Mouse (Mus musculus): ENCODE results near the gene Sema3f. TPM values are rescaled to one million over a fixed set of nuclear protein-coding genes. Genes with fewer than 3 reads are reported as not detected.

The Sema3f gene
- 1.4 TPM for polyA plus RNA-seq (2012; fragmentation: generic; extraction: Trizol)

GRCm38 (mm10) chr9:107709697-107710483, at the start of gene Sema3f:
Gene Sema3f (minus strand): TSS chr9:107710475.
- Histone ChIP-seq H3K79me2 (ENCODE audit: control insufficient read depth, insufficient read depth) (no peaks in the 10 kb centered on the region), H3K4me2 (ENCODE audit: low read depth) (peak within 1 kb of the TSS; percentile 77), H3K27me3 (ENCODE audit: control insufficient read depth, insufficient read depth, insufficient read length) (peaks cover 59% of the 10 kb centered on the region), H3K36me3 (ENCODE audit: control insufficient read depth, insufficient read depth) (no peaks in the 10 kb centered on the region), H3K4me3 (no peak within 1 kb of the TSS), H3ac (ENCODE audit: control insufficient read depth, insufficient read length) (peak within 1 kb of the TSS; percentile 19)
- TF ChIP-seq MYOD1 (IDR thresholded peaks at IDR 0.05; ENCODE audit: control insufficient read depth in 1 of 3, insufficient read length in 2 of 3, low read depth in 2 of 3) (peak in 1 of 3 experiments; percentile 81), E2F4 (IDR thresholded peaks at IDR 0.05; ENCODE audit: insufficient read depth) (no peak), MYOG (IDR thresholded peaks at IDR 0.05; ENCODE audit: control insufficient read depth in 1 of 3, insufficient read depth in 1 of 3, insufficient read length in 2 of 3, low read depth in 2 of 3) (peak in 1 of 3 experiments; percentile 46), POLR2A (IDR thresholded peaks at IDR 0.05; ENCODE audit: insufficient read length, low read depth) (peak; percentile 21)

- Histone ChIP-seq H3K4me2 (ENCODE audit: low read depth) (no peak overlapping the region), H3K79me2 (ENCODE audit: control insufficient read depth, insufficient read depth) (peaks cover 6% of the 10 kb centered on the region), H3K4me3 (no peak overlapping the region), H3K27me3 (ENCODE audit: control insufficient read depth, insufficient read depth, insufficient read length) (no peaks in the 10 kb centered on the region), H3ac (ENCODE audit: control insufficient read depth, insufficient read length) (no peak overlapping the region), H3K36me3 (ENCODE audit: control insufficient read depth, insufficient read depth) (peaks cover 92% of the 10 kb centered on the region)
- TF ChIP-seq MYOG (IDR thresholded peaks at IDR 0.05; ENCODE audit: control insufficient read depth in 1 of 3, insufficient read depth in 1 of 3, insufficient read length in 2 of 3, low read depth in 2 of 3) (no peak), USF1 (IDR thresholded peaks at IDR 0.05; ENCODE audit: low read depth) (no peak), SRF (IDR thresholded peaks at IDR 0.05; ENCODE audit: control insufficient read depth, insufficient read length, low read depth) (no peak), TCF3 (IDR thresholded peaks at IDR 0.05; ENCODE audit: insufficient read length, low read depth) (no peak), TCF12 (IDR thresholded peaks at IDR 0.05; ENCODE audit: insufficient read depth, poor library complexity, severe bottlenecking) (no peak), POLR2AphosphoS2 (IDR thresholded peaks at IDR 0.05; ENCODE audit: insufficient read length, low read depth) (no peak), REST (IDR thresholded peaks at IDR 0.05; ENCODE audit: insufficient read depth, insufficient read length) (no peak), MAX (IDR thresholded peaks at IDR 0.05; ENCODE audit: low read depth) (no peak), E2F4 (IDR thresholded peaks at IDR 0.05; ENCODE audit: insufficient read depth) (no peak), POLR2A (IDR thresholded peaks at IDR 0.05; ENCODE audit: insufficient read length, low read depth) (no peak), MYOD1 (IDR thresholded peaks at IDR 0.05; ENCODE audit: control insufficient read depth in 1 of 3, insufficient read length in 2 of 3, low read depth in 2 of 3) (no peak), CEBPB (IDR thresholded peaks at IDR 0.05; ENCODE audit: insufficient read depth, poor library complexity, severe bottlenecking) (no peak)
Measured at GRCm38 (mm10) chr9:107759593-107759992, 49.3 kb upstream of the Sema3f start.

GRCm38 (mm10) chr9:107750378-107750777, 40.1 kb upstream of the Sema3f start:
- no peak for TF ChIP-seq TCF3 (IDR thresholded peaks at IDR 0.05; ENCODE audit: insufficient read length, low read depth)
- no peak for TF ChIP-seq POLR2AphosphoS2 (IDR thresholded peaks at IDR 0.05; ENCODE audit: insufficient read length, low read depth)
- no peak for TF ChIP-seq MAX (IDR thresholded peaks at IDR 0.05; ENCODE audit: low read depth)
- no peak for TF ChIP-seq CEBPB (IDR thresholded peaks at IDR 0.05; ENCODE audit: insufficient read depth, poor library complexity, severe bottlenecking)
- TF ChIP-seq USF1 (IDR thresholded peaks at IDR 0.05; ENCODE audit: low read depth) = no peak
- TF ChIP-seq E2F4 (IDR thresholded peaks at IDR 0.05; ENCODE audit: insufficient read depth) = no peak
- TF ChIP-seq TCF12 (IDR thresholded peaks at IDR 0.05; ENCODE audit: insufficient read depth, poor library complexity, severe bottlenecking) = no peak
- no peak for TF ChIP-seq REST (IDR thresholded peaks at IDR 0.05; ENCODE audit: insufficient read depth, insufficient read length)
- TF ChIP-seq MYOG (IDR thresholded peaks at IDR 0.05; ENCODE audit: control insufficient read depth in 1 of 3, insufficient read depth in 1 of 3, insufficient read length in 2 of 3, low read depth in 2 of 3) = no peak
- Histone ChIP-seq H3K27me3 (ENCODE audit: control insufficient read depth, insufficient read depth, insufficient read length) (no peaks in the 10 kb centered on the region), H3ac (ENCODE audit: control insufficient read depth, insufficient read length) (no peak overlapping the region), H3K4me3 (no peak overlapping the region), H3K79me2 (ENCODE audit: control insufficient read depth, insufficient read depth) (no peaks in the 10 kb centered on the region), H3K36me3 (ENCODE audit: control insufficient read depth, insufficient read depth) (peaks cover 87% of the 10 kb centered on the region), H3K4me2 (ENCODE audit: low read depth) (no peak overlapping the region)

- no peak overlapping the region for H3K4me3 ChIP-seq
- H3K79me2 ChIP-seq (ENCODE audit: control insufficient read depth, insufficient read depth) = no peaks in the 10 kb centered on the region
- no peaks in the 10 kb centered on the region for H3K27me3 ChIP-seq (ENCODE audit: control insufficient read depth, insufficient read depth, insufficient read length)
- no peak for TF ChIP-seq MYOG (IDR thresholded peaks at IDR 0.05; ENCODE audit: control insufficient read depth in 1 of 3, insufficient read depth in 1 of 3, insufficient read length in 2 of 3, low read depth in 2 of 3)
- no peak for TF ChIP-seq POLR2AphosphoS2 (IDR thresholded peaks at IDR 0.05; ENCODE audit: insufficient read length, low read depth)
- no peak for TF ChIP-seq MYOD1 (IDR thresholded peaks at IDR 0.05; ENCODE audit: control insufficient read depth in 1 of 3, insufficient read length in 2 of 3, low read depth in 2 of 3)
- no peak for TF ChIP-seq TCF3 (IDR thresholded peaks at IDR 0.05; ENCODE audit: insufficient read length, low read depth)
- TF ChIP-seq SRF (IDR thresholded peaks at IDR 0.05; ENCODE audit: control insufficient read depth, insufficient read length, low read depth) = no peak
- no peak for TF ChIP-seq REST (IDR thresholded peaks at IDR 0.05; ENCODE audit: insufficient read depth, insufficient read length)
- TF ChIP-seq TCF12 (IDR thresholded peaks at IDR 0.05; ENCODE audit: insufficient read depth, poor library complexity, severe bottlenecking) = no peak
- TF ChIP-seq CEBPB (IDR thresholded peaks at IDR 0.05; ENCODE audit: insufficient read depth, poor library complexity, severe bottlenecking) = no peak
- H3K36me3 ChIP-seq (ENCODE audit: control insufficient read depth, insufficient read depth) = peaks cover 94% of the 10 kb centered on the region
- no peak overlapping the region for H3ac ChIP-seq (ENCODE audit: control insufficient read depth, insufficient read length)
- no peak overlapping the region for H3K4me2 ChIP-seq (ENCODE audit: low read depth)
Measured at GRCm38 (mm10) chr9:107748063-107748462, 37.8 kb upstream of the Sema3f start.

GRCm38 (mm10) chr9:107747310-107747709, 37.0 kb upstream of the Sema3f start:
- Histone ChIP-seq H3K4me2 (ENCODE audit: low read depth) (no peak overlapping the region), H3K4me3 (no peak overlapping the region), H3K36me3 (ENCODE audit: control insufficient read depth, insufficient read depth) (peaks cover 91% of the 10 kb centered on the region), H3ac (ENCODE audit: control insufficient read depth, insufficient read length) (no peak overlapping the region), H3K79me2 (ENCODE audit: control insufficient read depth, insufficient read depth) (no peaks in the 10 kb centered on the region), H3K27me3 (ENCODE audit: control insufficient read depth, insufficient read depth, insufficient read length) (no peaks in the 10 kb centered on the region)
- TF ChIP-seq E2F4 (IDR thresholded peaks at IDR 0.05; ENCODE audit: insufficient read depth) = no peak
- TF ChIP-seq TCF12 (IDR thresholded peaks at IDR 0.05; ENCODE audit: insufficient read depth, poor library complexity, severe bottlenecking) = no peak
- TF ChIP-seq POLR2AphosphoS2 (IDR thresholded peaks at IDR 0.05; ENCODE audit: insufficient read length, low read depth) = no peak
- no peak for TF ChIP-seq CEBPB (IDR thresholded peaks at IDR 0.05; ENCODE audit: insufficient read depth, poor library complexity, severe bottlenecking)
- no peak for TF ChIP-seq POLR2A (IDR thresholded peaks at IDR 0.05; ENCODE audit: insufficient read length, low read depth)
- no peak for TF ChIP-seq MAX (IDR thresholded peaks at IDR 0.05; ENCODE audit: low read depth)
- TF ChIP-seq TCF3 (IDR thresholded peaks at IDR 0.05; ENCODE audit: insufficient read length, low read depth) = no peak
- no peak for TF ChIP-seq USF1 (IDR thresholded peaks at IDR 0.05; ENCODE audit: low read depth)
- TF ChIP-seq REST (IDR thresholded peaks at IDR 0.05; ENCODE audit: insufficient read depth, insufficient read length) = no peak
- no peak for TF ChIP-seq SRF (IDR thresholded peaks at IDR 0.05; ENCODE audit: control insufficient read depth, insufficient read length, low read depth)
- no peak for TF ChIP-seq MYOD1 (IDR thresholded peaks at IDR 0.05; ENCODE audit: control insufficient read depth in 1 of 3, insufficient read length in 2 of 3, low read depth in 2 of 3)
- TF ChIP-seq MYOG (IDR thresholded peaks at IDR 0.05; ENCODE audit: control insufficient read depth in 1 of 3, insufficient read depth in 1 of 3, insufficient read length in 2 of 3, low read depth in 2 of 3) = no peak

Measured in myocyte (in vitro differentiated cells).